Mouse (Mus musculus) liver, embryonic 11.5 days (tissue): ENCODE measurements around the gene Mtmr14. TPM values are rescaled to one million over a fixed set of nuclear protein-coding genes. Genes with fewer than 3 reads are reported as not detected.

ENCODE experiments used
- ATAC-seq: fragments of 200-750 bp; cut with Nextera tagmentation; replicated peaks from 2 replicates; pipeline ENCODE4 v1.8.0; 2017; ENCODE audit warnings: moderate number of reproducible peaks, mild to moderate bottlenecking, moderate TSS enrichment, moderate library complexity; ENCODE audit not compliant: low FRiP score
- DNase-seq: peaks from one replicate; pipeline ENCODE4 v3.0.0-alpha.2; 2017; ENCODE audit warnings: low spot score
- H3K27ac ChIP-seq: fragments of 300-500 bp; sonication (generic); 2 replicates; pipeline ENCODE4 v1.5.1; 2014; ENCODE audit warnings: mild to moderate bottlenecking, low read depth, low read length, control low read depth
- H3K27me3 ChIP-seq: fragments of 300-500 bp; sonication (generic); replicated peaks from 2 replicates; pipeline ENCODE4 v1.6.1; 2014; ENCODE audit warnings: low read length, mixed read lengths; ENCODE audit not compliant: control insufficient read depth, insufficient read depth
- H3K36me3 ChIP-seq: fragments of 300-500 bp; sonication (generic); 2 replicates; pipeline ENCODE4 v1.6.1; 2014; ENCODE audit warnings: mild to moderate bottlenecking, low read length, moderate library complexity, mixed read lengths; ENCODE audit not compliant: control insufficient read depth, insufficient read depth
- H3K4me1 ChIP-seq: fragments of 300-500 bp; sonication (generic); replicated peaks from 2 replicates; pipeline ENCODE4 v1.6.1; 2014; ENCODE audit warnings: low read length, mixed read lengths; ENCODE audit not compliant: control insufficient read depth, insufficient read depth
- H3K4me2 ChIP-seq: fragments of 300-500 bp; sonication (generic); 2 replicates; pipeline ENCODE4 v1.6.1; 2014; ENCODE audit warnings: mild to moderate bottlenecking, control low read depth, moderate library complexity
- H3K4me3 ChIP-seq: fragments of 300-500 bp; sonication (generic); 2 replicates; pipeline ENCODE4 v1.5.1; 2014; ENCODE audit warnings: low read depth, low read length, control low read depth
- H3K9ac ChIP-seq: fragments of 300-500 bp; sonication (generic); 2 replicates; pipeline ENCODE4 v1.6.1; 2014; ENCODE audit warnings: low read depth, low read length, control low read depth
- H3K9me3 ChIP-seq: fragments of 300-500 bp; sonication (generic); 2 replicates; pipeline ENCODE4 v1.6.1; 2016; ENCODE audit warnings: low read length, inconsistent platforms, mixed read lengths; ENCODE audit not compliant: control insufficient read depth
- WGBS: fragments of 180-500 bp; shearing (Covaris S2); extraction: QIAGEN DNeasy Blood & Tissue Kit; methylation state at CpG from one replicate; pipeline ENCODE4 v1.1.7; 2014; 5-methylcytosine and 5-hydroxymethylcytosine counted together
- polyA plus RNA-seq: library from polyadenylated mRNA; unstranded; fragments of >200 nt; fragmentation: Nextera tagmentation; extraction: Ambion mirVana; gene quantifications from 2 replicates; pipeline ENCODE4 v1.2.1, GENCODE M21; 2014

Mtmr14 gene
- polyA plus RNA-seq, 1 experiment from 2014 or later, result 30.7 TPM

GRCm38 (mm10) chr6:113264429-113264828 lies 26.8 kb downstream of the Mtmr14 start:
- no peaks in the 10 kb centered on the region for H3K27me3 ChIP-seq
- no peaks in the 10 kb centered on the region for H3K4me1 ChIP-seq
- H3K4me3 ChIP-seq, result no peak overlapping the region
- no peak overlapping the region for H3K4me2 ChIP-seq
- peaks cover 15% of the 10 kb centered on the region; the same call in 1 of the 2 replicates for H3K36me3 ChIP-seq
- no peaks in the 10 kb centered on the region for H3K9me3 ChIP-seq
- H3K27ac ChIP-seq, result no peak overlapping the region
- ATAC-seq (no peak), DNase-seq (no peak)
- no peak overlapping the region for H3K9ac ChIP-seq
- WGBS, result 85% methylated on average over 8 of the region's 8 CpGs

GRCm38 (mm10) chr6:113266996-113267655 lies 29.5 kb downstream of the Mtmr14 start:
- H3K4me1 ChIP-seq, result no peaks in the 10 kb centered on the region
- no peak overlapping the region for H3K9ac ChIP-seq
- H3K36me3 ChIP-seq, result peaks cover 14% of the 10 kb centered on the region
- DNase-seq, result no peak
- no peak for ATAC-seq
- H3K4me3 ChIP-seq, result no peak overlapping the region
- no peaks in the 10 kb centered on the region for H3K27me3 ChIP-seq
- no peak overlapping the region for H3K4me2 ChIP-seq
- H3K27ac ChIP-seq, result no peak overlapping the region
- WGBS, result 87% methylated on average over 7 of the region's 7 CpGs
- H3K9me3 ChIP-seq, result no peaks in the 10 kb centered on the region

DNA sequence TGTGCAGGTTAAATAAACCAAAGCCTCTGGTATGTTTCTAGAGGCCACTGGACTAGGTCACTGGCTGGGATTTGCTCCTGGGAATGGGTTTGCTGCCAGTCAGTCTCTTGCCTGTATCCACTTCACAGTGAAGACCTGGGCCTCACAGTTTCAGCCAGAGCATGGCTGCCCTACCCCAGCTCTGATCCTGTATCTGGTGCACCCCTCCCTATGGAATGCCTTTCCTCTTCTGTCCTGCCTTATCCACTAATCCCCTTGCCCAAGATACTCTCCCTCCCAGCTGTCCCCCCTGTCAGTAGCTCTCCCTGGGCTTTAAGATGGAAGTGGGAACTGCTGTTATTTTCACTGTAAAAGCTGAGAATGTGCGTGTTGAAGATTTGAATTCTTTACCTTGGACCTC lies 30.3 kb downstream of the Mtmr14 start:
- Histone ChIP-seq H3K36me3 (peaks cover 12% of the 10 kb centered on the region), H3K27ac (no peak overlapping the region)
- WGBS, result 92% methylated on average over 1 of the region's 1 CpGs

GRCm38 (mm10) chr6:113272365-113272764 lies 34.7 kb downstream of the Mtmr14 start:
- 80% methylated on average over 3 of the region's 3 CpGs for WGBS
- H3K9ac ChIP-seq, result no peak overlapping the region
- no peak overlapping the region for H3K4me2 ChIP-seq
- no peak overlapping the region for H3K27ac ChIP-seq
- H3K9me3 ChIP-seq, result no peaks in the 10 kb centered on the region
- peaks cover 5% of the 10 kb centered on the region; the same call in 1 of the 2 replicates for H3K36me3 ChIP-seq
- no peaks in the 10 kb centered on the region for H3K4me1 ChIP-seq
- H3K4me3 ChIP-seq, result no peak overlapping the region
- no peaks in the 10 kb centered on the region for H3K27me3 ChIP-seq
- no peak for DNase-seq
- ATAC-seq, result no peak

More for the DNA sequence above, 30.3 kb downstream of the Mtmr14 start:
- Histone ChIP-seq H3K27me3 (no peaks in the 10 kb centered on the region), H3K9me3 (no peaks in the 10 kb centered on the region), H3K4me3 (no peak overlapping the region), H3K4me2 (no peak overlapping the region), H3K9ac (no peak overlapping the region), H3K4me1 (no peaks in the 10 kb centered on the region)
- DNase-seq (no peak), ATAC-seq (no peak)

DNA sequence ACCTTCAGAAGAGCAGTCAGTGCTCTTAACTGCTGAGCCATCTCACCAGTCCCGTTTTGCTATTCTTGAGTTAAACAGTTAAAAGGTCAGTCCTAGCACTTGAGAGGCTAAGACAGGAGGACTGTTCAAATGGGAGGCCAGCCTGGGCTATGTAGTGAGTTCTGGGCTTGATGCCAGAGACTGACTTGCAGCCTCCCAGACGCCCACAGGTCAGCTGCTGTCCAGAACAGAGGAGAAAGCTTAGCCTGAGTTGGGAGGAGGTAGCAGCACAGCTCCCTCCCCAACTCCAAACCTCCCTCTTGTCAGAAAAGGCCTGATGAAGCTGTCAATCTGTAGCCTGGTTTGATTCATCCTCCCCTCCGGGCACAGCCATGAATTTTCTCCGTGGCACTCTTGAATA lies 39.2 kb downstream of the Mtmr14 start:
- ATAC-seq (no peak), DNase-seq (no peak)
- Histone ChIP-seq H3K9me3 (no peaks in the 10 kb centered on the region), H3K4me3 (no peak overlapping the region), H3K4me1 (no peaks in the 10 kb centered on the region), H3K27ac (no peak overlapping the region), H3K27me3 (peaks cover 3% of the 10 kb centered on the region), H3K9ac (no peak overlapping the region), H3K4me2 (no peak overlapping the region), H3K36me3 (peaks cover 2% of the 10 kb centered on the region; the same call in 1 of the 2 replicates)
- 69% methylated on average over 4 of the region's 4 CpGs for WGBS

GRCm38 (mm10) chr6:113281676-113282075 lies 44.0 kb downstream of the Mtmr14 start:
- peak; percentile 37; the same call in 1 of the 2 replicates for ATAC-seq

GRCm38 (mm10) chr6:113282101-113282802 lies 44.6 kb downstream of the Mtmr14 start, which contains the start of gene Cpne9:
TSS of gene Cpne9 (plus strand) at chr6:113282307.
- ATAC-seq, result peak; percentile 48; the same call in 1 of the 2 replicates

More at GRCm38 (mm10) chr6:113281676-113282075, 44.0 kb downstream of the Mtmr14 start:
- H3K9me3 ChIP-seq, result no peaks in the 10 kb centered on the region
- H3K36me3 ChIP-seq, result peaks cover 2% of the 10 kb centered on the region; the same call in 1 of the 2 replicates
- no peak overlapping the region for H3K4me3 ChIP-seq
- DNase-seq, result no peak
- no peak overlapping the region for H3K27ac ChIP-seq
- H3K4me1 ChIP-seq, result no peaks in the 10 kb centered on the region
- WGBS, result 58% methylated on average over 6 of the region's 6 CpGs
- H3K9ac ChIP-seq, result no peak overlapping the region
- H3K4me2 ChIP-seq, result no peak overlapping the region
- H3K27me3 ChIP-seq, result peaks cover 36% of the 10 kb centered on the region

GRCm38 (mm10) chr6:113282969-113283368 lies 45.3 kb downstream of the Mtmr14 start:
- no peaks in the 10 kb centered on the region for H3K4me1 ChIP-seq
- H3K27me3 ChIP-seq, result peaks cover 36% of the 10 kb centered on the region
- H3K4me2 ChIP-seq, result no peak overlapping the region
- no peak overlapping the region for H3K9ac ChIP-seq
- H3K4me3 ChIP-seq, result no peak overlapping the region
- peaks cover 2% of the 10 kb centered on the region; the same call in 1 of the 2 replicates for H3K36me3 ChIP-seq
- no peak for DNase-seq
- no peak overlapping the region for H3K27ac ChIP-seq
- 6% methylated on average over 22 of the region's 22 CpGs for WGBS
- no peak for ATAC-seq
- H3K9me3 ChIP-seq, result no peaks in the 10 kb centered on the region

More at GRCm38 (mm10) chr6:113282101-113282802, 44.6 kb downstream of the Mtmr14 start, which contains the start of gene Cpne9:
- 2% methylated on average over 37 of the region's 37 CpGs for WGBS
- Histone ChIP-seq H3K4me3 (no peak within 1 kb of the TSS), H3K27me3 (peaks cover 36% of the 10 kb centered on the region), H3K27ac (no peak within 1 kb of the TSS), H3K4me2 (peak within 1 kb of the TSS; percentile 29; the same call in 1 of the 2 replicates), H3K9ac (no peak within 1 kb of the TSS), H3K36me3 (peaks cover 2% of the 10 kb centered on the region; the same call in 1 of the 2 replicates), H3K4me1 (no peaks in the 10 kb centered on the region), H3K9me3 (no peaks in the 10 kb centered on the region)
- peak; percentile 54 for DNase-seq
